Mouse (Mus musculus) liver, adult 2 months (tissue): ENCODE results near the gene Kansl1.

Experiments
- CTCF ChIP-seq: fragments of 200-500 bp; IDR thresholded peaks from 2 replicates; pipeline ENCODE4 v1.5.1; 2011; ENCODE audit warnings: low read depth, low read length, control low read depth
- POLR2A ChIP-seq: fragments of 200-500 bp; IDR thresholded peaks from 2 replicates; pipeline ENCODE4 v1.6.1; 2011; ENCODE audit warnings: low read length, control low read depth; ENCODE audit not compliant: insufficient read depth; ENCODE audit errors: extremely low read depth

GRCm38 (mm10) chr11:104317631-104318030 lies 151.0 kb downstream of the Kansl1 start:
- TF ChIP-seq CTCF (no peak), POLR2A (no peak)
